Mouse (Mus musculus): ENCODE results near the gene Cdk5r2. TPM values are rescaled to one million over a fixed set of nuclear protein-coding genes. Genes with fewer than 3 reads are reported as not detected.

Gene Cdk5r2
- polyA plus RNA-seq, 1 experiment: not detected

DNA sequence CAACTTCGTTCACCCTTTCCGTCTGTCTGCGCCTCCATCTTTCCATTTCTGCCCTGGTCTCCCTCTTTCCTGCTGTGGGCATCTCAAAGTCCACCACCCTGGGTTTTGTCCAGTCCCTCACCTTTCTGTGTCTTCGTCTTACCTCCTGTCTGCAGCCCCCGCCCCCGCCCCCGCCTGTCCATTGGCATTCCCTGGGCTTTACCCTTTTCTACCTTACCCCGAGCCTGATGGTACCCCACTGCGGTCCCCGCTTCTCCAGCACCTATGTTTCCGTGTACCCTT lies 1.6 kb downstream of the Cdk5r2 start:
- Histone ChIP-seq H3K4me3 (replicated peaks; ENCODE audit: control insufficient read depth, low read depth, low read length) (no peak overlapping the region), H3K27ac (ENCODE audit: control insufficient read depth, insufficient read depth, low read depth, low read length, poor library complexity) (no peak overlapping the region), H3K4me1 (ENCODE audit: control insufficient read depth, insufficient read depth, low read length) (no peaks in the 10 kb centered on the region)
- TF ChIP-seq POLR2A (IDR thresholded peaks at IDR 0.05; ENCODE audit: borderline replicate concordance, control insufficient read depth, low read depth, low read length) (no peak), CTCF (IDR thresholded peaks at IDR 0.05; ENCODE audit: control insufficient read depth, insufficient read depth, low read length) (no peak)
- WGBS: 9% methylated on average over 11 of the region's 11 CpGs

DNA sequence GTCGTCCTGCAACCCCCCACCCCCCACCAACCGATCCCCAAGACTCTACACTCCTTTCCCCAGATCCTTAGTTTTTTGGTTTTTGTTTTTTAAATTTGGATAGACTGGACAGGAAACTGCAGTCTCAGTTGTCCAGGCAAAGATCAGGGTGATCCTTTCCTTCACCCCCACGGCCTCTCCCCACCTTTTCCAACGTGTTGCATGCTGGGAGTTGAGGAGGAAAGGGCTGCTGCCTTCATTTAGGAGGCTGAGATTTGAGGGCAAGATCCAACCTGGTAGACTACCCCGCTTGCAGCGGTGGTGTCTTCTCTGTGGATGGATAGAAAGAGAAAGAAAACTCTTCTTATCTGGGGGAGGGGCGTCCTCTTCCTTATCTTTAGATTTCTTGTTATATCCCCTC lies 2.1 kb downstream of the Cdk5r2 start:
- Histone ChIP-seq H3K4me1 (ENCODE audit: control insufficient read depth, insufficient read depth, low read length) (no peaks in the 10 kb centered on the region), H3K27ac (ENCODE audit: control insufficient read depth, insufficient read depth, low read depth, low read length, poor library complexity) (no peak overlapping the region), H3K4me3 (replicated peaks; ENCODE audit: control insufficient read depth, low read depth, low read length) (no peak overlapping the region)
- no peak for TF ChIP-seq POLR2A (IDR thresholded peaks at IDR 0.05; ENCODE audit: borderline replicate concordance, control insufficient read depth, low read depth, low read length)
- TF ChIP-seq CTCF (IDR thresholded peaks at IDR 0.05; ENCODE audit: control insufficient read depth, insufficient read depth, low read length): no peak
- 7% methylated on average over 7 of the region's 7 CpGs for WGBS

DNA sequence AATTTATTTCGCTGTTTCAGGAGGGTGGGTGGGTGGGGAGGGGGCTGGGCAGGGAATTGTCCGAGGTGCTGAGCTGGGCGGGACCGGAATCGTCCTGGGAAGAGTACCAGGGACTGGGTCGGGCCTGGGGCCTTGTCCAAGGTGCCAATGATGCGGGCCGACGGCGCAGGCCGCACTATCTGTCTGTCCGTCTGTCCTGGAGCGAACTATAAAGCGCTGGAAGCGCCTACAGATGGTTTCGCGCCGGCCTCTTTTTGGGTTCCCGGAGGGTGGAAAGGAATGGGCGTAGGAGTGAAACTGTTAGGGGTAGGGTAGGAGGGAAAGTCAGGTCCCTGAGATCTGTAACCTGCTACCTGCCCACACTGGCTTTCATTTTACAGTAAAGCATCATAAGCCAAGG lies 2.5 kb downstream of the Cdk5r2 start:
- 6% methylated on average over 20 of the region's 20 CpGs for WGBS
- Histone ChIP-seq H3K4me3 (replicated peaks; ENCODE audit: control insufficient read depth, low read depth, low read length) (no peak overlapping the region), H3K4me1 (ENCODE audit: control insufficient read depth, insufficient read depth, low read length) (no peaks in the 10 kb centered on the region), H3K27ac (ENCODE audit: control insufficient read depth, insufficient read depth, low read depth, low read length, poor library complexity) (no peak overlapping the region)
- TF ChIP-seq CTCF (IDR thresholded peaks at IDR 0.05; ENCODE audit: control insufficient read depth, insufficient read depth, low read length): no peak
- no peak for TF ChIP-seq POLR2A (IDR thresholded peaks at IDR 0.05; ENCODE audit: borderline replicate concordance, control insufficient read depth, low read depth, low read length)

DNA sequence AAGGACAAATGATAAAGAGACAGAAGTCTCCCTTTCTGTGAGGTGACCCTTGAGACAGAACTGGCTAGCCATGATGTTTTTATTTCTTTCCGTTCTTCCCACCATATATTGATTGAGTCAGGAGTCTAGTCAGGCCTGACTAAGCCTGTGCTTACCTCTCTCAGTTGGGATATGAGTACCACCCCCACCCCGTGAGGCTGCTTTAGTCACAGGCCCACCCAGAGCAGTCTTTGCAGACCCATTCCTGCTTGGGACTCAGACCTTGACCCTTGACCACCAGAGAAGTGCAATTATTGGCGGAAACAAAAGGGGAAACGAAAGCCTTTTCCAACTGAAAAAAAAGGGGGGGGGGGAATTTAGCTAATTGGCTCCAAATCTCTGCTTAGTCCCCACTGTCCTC lies 2.9 kb downstream of the Cdk5r2 start:
- no peak overlapping the region for H3K4me3 ChIP-seq (replicated peaks; ENCODE audit: control insufficient read depth, low read depth, low read length)
- TF ChIP-seq POLR2A (IDR thresholded peaks at IDR 0.05; ENCODE audit: borderline replicate concordance, control insufficient read depth, low read depth, low read length) (no peak), CTCF (IDR thresholded peaks at IDR 0.05; ENCODE audit: control insufficient read depth, insufficient read depth, low read length) (no peak)
- WGBS: 16% methylated on average over 4 of the region's 4 CpGs
- no peak overlapping the region for H3K27ac ChIP-seq (ENCODE audit: control insufficient read depth, insufficient read depth, low read depth, low read length, poor library complexity)
- H3K4me1 ChIP-seq (ENCODE audit: control insufficient read depth, insufficient read depth, low read length): no peaks in the 10 kb centered on the region

- no peak overlapping the region for H3K27ac ChIP-seq (ENCODE audit: control insufficient read depth, insufficient read depth, low read depth, low read length, poor library complexity)
- no peaks in the 10 kb centered on the region for H3K4me1 ChIP-seq (ENCODE audit: control insufficient read depth, insufficient read depth, low read length)
- 4% methylated on average over 29 of the region's 29 CpGs for WGBS
- TF ChIP-seq CTCF (IDR thresholded peaks at IDR 0.05; ENCODE audit: control insufficient read depth, insufficient read depth, low read length): no peak
- TF ChIP-seq POLR2A (IDR thresholded peaks at IDR 0.05; ENCODE audit: borderline replicate concordance, control insufficient read depth, low read depth, low read length): no peak
- no peak overlapping the region for H3K4me3 ChIP-seq (replicated peaks; ENCODE audit: control insufficient read depth, low read depth, low read length)
These were observed 3.5 kb downstream of the Cdk5r2 start for GRCm38 (mm10) chr1:74858171-74858719.

- WGBS: 12% methylated on average over 16 of the region's 16 CpGs
- Histone ChIP-seq H3K4me3 (replicated peaks; ENCODE audit: control insufficient read depth, low read depth, low read length) (no peak overlapping the region), H3K4me1 (ENCODE audit: control insufficient read depth, insufficient read depth, low read length) (no peaks in the 10 kb centered on the region), H3K27ac (ENCODE audit: control insufficient read depth, insufficient read depth, low read depth, low read length, poor library complexity) (no peak overlapping the region)
- TF ChIP-seq POLR2A (IDR thresholded peaks at IDR 0.05; ENCODE audit: borderline replicate concordance, control insufficient read depth, low read depth, low read length) (no peak), CTCF (IDR thresholded peaks at IDR 0.05; ENCODE audit: control insufficient read depth, insufficient read depth, low read length) (no peak)
These were observed 4.1 kb downstream of the Cdk5r2 start for GRCm38 (mm10) chr1:74858805-74859204.

DNA sequence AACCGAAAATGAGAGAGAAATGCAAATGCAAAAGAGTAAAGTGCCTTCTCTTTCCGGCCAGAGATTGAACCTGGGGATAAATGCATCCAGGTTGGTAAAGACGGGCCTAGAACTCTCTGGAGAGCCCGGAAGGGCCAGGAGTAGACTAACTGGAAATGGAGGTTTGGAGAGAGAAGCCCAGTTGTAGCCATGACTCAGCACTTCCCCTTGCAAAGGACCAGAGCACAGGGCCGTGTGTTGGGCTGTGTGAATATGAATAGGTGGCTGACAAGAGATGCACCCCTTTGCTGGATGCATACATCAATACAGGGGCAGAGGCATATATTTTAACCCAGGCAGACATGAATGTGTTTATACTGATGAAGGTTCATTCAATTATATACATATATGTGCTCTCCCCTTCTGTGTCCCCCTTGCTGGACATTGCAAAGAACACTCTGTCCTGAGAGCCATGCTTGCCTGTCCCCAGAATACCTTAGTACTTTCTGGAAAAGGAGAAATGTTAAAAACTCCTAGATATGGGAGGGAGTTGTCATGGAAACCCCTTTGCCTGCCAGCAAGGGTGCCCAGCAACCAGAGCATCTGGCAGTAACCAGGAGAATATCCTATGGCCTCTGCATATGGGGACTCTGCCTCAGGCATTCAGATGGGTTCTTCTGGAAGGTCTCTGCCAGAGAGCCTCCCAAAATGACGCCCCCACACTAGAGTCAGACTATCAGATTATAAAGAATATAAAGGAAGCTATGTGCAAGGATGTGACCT lies 4.7 kb downstream of the Cdk5r2 start:
- WGBS: 30% methylated on average over 6 of the region's 6 CpGs
- H3K4me3 ChIP-seq (replicated peaks; ENCODE audit: control insufficient read depth, low read depth, low read length): no peak overlapping the region
- TF ChIP-seq CTCF (IDR thresholded peaks at IDR 0.05; ENCODE audit: control insufficient read depth, insufficient read depth, low read length) (no peak), POLR2A (IDR thresholded peaks at IDR 0.05; ENCODE audit: borderline replicate concordance, control insufficient read depth, low read depth, low read length) (no peak)
- no peaks in the 10 kb centered on the region for H3K4me1 ChIP-seq (ENCODE audit: control insufficient read depth, insufficient read depth, low read length)
- H3K27ac ChIP-seq (ENCODE audit: control insufficient read depth, insufficient read depth, low read depth, low read length, poor library complexity): no peak overlapping the region

- TF ChIP-seq CTCF (IDR thresholded peaks at IDR 0.05; ENCODE audit: control insufficient read depth, insufficient read depth, low read length) (no peak), POLR2A (IDR thresholded peaks at IDR 0.05; ENCODE audit: borderline replicate concordance, control insufficient read depth, low read depth, low read length) (no peak)
- Histone ChIP-seq H3K4me1 (ENCODE audit: control insufficient read depth, insufficient read depth, low read length) (no peaks in the 10 kb centered on the region), H3K27ac (ENCODE audit: control insufficient read depth, insufficient read depth, low read depth, low read length, poor library complexity) (no peak overlapping the region), H3K4me3 (replicated peaks; ENCODE audit: control insufficient read depth, low read depth, low read length) (no peak overlapping the region)
These were observed 7.0 kb downstream of the Cdk5r2 start for GRCm38 (mm10) chr1:74861783-74862182.

DNA sequence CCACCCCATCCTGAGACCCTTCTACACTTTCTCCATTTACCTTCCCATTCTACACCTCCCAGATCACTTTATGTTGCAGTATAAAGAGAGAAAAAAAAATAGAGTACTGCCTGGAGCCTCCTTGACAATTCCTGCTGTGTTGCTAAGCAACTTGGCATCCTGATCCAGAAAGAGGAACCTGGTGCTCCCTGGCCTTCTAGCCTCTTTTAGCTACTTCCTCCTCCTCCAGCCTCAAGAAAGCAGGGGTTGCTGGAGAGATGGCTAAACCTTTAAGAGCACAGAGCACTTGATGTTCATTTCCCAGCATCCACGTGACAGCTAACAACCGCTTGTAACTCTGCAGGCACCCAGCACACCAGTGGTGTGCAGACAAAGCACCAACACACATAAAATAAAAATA lies 17.5 kb downstream of the Cdk5r2 start:
- Histone ChIP-seq H3K4me1 (ENCODE audit: control insufficient read depth, insufficient read depth, low read length) (no peaks in the 10 kb centered on the region), H3K4me3 (replicated peaks; ENCODE audit: control insufficient read depth, low read depth, low read length) (no peak overlapping the region), H3K27ac (ENCODE audit: control insufficient read depth, insufficient read depth, low read depth, low read length, poor library complexity) (no peak overlapping the region)
- no peak for TF ChIP-seq CTCF (IDR thresholded peaks at IDR 0.05; ENCODE audit: control insufficient read depth, insufficient read depth, low read length)
- TF ChIP-seq POLR2A (IDR thresholded peaks at IDR 0.05; ENCODE audit: borderline replicate concordance, control insufficient read depth, low read depth, low read length): no peak
- WGBS: 40% methylated on average over 2 of the region's 2 CpGs

Measured in bone marrow, adult 2 months (tissue).